Mouse (Mus musculus) MEL (cell line): ENCODE measurements around the gene Flcn.

Experiments used
- GATA1 ChIP-seq: IDR thresholded peaks from 2 replicates; pipeline ENCODE4 v1.6.1; 2011; ENCODE audit warnings: low read depth, low read length, improper control_type of control experiment
- HCFC1 ChIP-seq: IDR thresholded peaks from 2 replicates; pipeline ENCODE4 v1.6.1; 2012; ENCODE audit warnings: low read depth, mild to moderate bottlenecking, inconsistent platforms, low read length, improper control_type of control experiment, moderate library complexity
- POLR2A ChIP-seq, 2 experiments: IDR thresholded peaks; 2 replicates each; pipeline ENCODE4 v1.6.1; 2011 to 2012; ENCODE audit warnings: low read length in 2 of 2, mild to moderate bottlenecking in 2 of 2, control low read depth in 1 of 2, improper control_type of control experiment in 1 of 2, low read depth in 1 of 2, moderate library complexity in 1 of 2; ENCODE audit not compliant: control insufficient read depth in 1 of 2, insufficient read depth in 1 of 2, poor library complexity in 1 of 2
- ZMIZ1 ChIP-seq: IDR thresholded peaks from 2 replicates; pipeline ENCODE4 v1.6.1; 2012; ENCODE audit warnings: low read depth, mild to moderate bottlenecking, inconsistent platforms, low read length, improper control_type of control experiment, moderate library complexity

GRCm38 (mm10) chr11:59741915-59742314, 67.9 kb downstream of the Flcn start:
- TF ChIP-seq ZMIZ1 (no peak), GATA1 (no peak), POLR2A (IDR thresholded peaks at IDR 0.05; ENCODE audit: control insufficient read depth in 1 of 2, insufficient read depth in 1 of 2, low read depth in 1 of 2, low read length in 2 of 2, poor library complexity in 1 of 2) (no peak), HCFC1 (no peak)
